Mouse (Mus musculus) lung, postnatal 0 days (tissue): ENCODE measurements at regions not wholly inside any gene's neighbourhood (a gene's known extent, or its start where the extent isn't known, plus 50 kb on each side); places are given as distances from the start of the nearest gene placed in this dataset.

Experiments used
- CTCF ChIP-seq: IDR thresholded peaks from 2 replicates; pipeline ENCODE4 v1.5.1; 2016; ENCODE audit warnings: antibody characterized with exemption, mild to moderate bottlenecking
- EP300 ChIP-seq: IDR thresholded peaks from 2 replicates; pipeline ENCODE4 v1.6.1; 2016; ENCODE audit warnings: antibody characterized with exemption, mild to moderate bottlenecking, control low read depth

DNA sequence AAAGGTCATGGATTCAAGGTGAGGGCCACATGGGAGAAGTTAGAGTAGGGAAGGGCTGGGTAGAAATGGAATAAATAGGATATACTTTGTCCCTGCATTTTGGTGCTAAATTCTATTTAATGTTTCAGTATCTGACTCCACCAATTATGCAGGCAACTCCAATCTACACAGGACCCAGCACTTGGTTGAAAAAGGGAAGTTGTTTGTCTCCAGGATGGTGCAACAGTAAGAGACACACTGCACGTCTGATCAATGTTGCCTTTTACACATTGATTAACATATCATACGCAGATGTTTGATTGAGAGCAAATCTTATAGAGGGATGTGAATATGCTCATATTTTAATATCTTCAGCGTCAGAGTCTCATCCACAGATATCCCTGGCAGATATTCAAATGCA lies 175.1 kb downstream of the Gxylt1 start:
- TF ChIP-seq CTCF = no peak
- TF ChIP-seq EP300 = no peak
